Mouse (Mus musculus) spleen, adult 12 weeks (tissue): ENCODE data around the gene Vwa1.

Experiments used
- DNase-seq: peaks from one replicate; pipeline ENCODE4 v3.0.0; 2022; ENCODE audit warnings: low spot score

The Vwa1 gene

DNA sequence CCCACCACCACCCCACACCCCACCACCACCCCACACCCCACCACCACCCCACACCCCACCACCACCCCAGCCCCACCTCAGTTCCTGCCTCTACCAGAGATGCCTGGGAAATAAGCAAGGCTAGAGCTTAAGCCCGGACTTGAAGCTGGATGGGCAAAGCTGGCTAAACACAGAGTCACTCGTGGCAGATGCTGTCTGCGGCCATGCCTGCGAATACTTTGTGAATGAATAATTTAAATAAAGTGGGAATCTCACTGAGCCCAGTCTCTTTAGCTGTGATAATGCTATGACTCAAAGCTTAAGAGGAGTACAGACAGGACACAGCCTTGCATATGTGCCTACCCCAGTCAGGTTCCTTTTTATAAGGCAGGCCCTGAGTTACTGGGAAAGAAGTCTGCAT, 5.0 kb upstream of the Vwa1 start:
- no peak for DNase-seq

- DNase-seq = no peak
Observed at GRCm38 (mm10) chr4:155777816-155778215, 3.3 kb upstream of the Vwa1 start.

GRCm38 (mm10) chr4:155776704-155777335, 2.3 kb upstream of the Vwa1 start:
- no peak for DNase-seq

DNA sequence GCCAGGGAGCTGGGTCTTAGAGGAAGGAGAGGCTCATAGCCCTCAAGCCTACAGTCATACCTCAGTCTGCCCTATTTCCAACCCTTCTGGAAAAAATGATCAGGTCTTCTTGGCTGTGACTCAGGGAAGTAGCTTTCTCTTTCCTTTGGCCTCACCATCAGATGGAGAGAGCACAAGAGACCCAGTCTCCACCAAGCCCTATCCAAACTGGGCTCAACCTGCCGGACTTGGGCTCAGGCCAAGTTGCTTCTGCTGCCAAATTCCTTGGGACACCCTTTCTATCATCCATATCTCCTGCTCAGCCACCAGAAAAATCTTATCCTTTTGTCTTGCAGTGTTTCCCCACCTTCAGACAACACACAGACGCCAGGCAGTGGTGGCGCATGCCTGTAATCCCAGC, 1.4 kb upstream of the Vwa1 start:
- no peak for DNase-seq

DNA sequence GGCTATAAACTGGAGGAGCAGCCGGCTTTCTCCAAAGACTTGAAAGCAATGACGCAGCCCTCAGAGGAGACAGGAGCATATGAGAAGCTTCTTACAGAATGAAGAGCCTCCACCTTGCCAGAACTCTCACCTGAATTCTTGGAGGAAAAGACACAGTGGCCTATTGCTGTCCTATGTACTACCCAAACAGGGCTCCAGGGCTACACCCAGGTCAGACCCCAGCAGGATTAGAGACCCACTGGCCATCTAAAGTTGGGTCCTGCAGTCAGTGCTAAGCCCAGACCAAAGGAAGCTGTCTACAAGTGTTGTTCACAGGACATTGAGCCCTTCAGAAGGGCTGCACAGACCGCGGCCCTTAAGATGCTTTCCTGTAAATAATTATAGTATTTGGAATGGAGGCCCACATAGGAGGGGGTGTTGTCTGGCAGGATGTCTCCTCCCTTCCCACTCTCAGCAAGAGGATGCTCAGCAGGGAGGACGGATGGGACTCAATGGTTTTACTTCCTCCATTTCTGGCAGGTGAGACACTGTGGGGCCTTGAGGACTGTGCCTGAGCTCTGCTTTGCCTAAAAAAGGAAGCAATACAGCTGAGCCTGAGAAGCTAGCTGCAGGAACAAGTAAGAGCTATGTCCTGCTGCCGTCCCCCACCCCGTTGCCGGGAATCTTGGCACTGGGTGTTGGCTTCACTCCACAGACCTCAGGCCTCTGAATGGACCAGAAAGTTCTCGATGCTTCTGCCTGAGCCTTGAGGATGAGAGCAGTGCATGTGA, 658 bp upstream of the Vwa1 start:
- no peak for DNase-seq

DNA sequence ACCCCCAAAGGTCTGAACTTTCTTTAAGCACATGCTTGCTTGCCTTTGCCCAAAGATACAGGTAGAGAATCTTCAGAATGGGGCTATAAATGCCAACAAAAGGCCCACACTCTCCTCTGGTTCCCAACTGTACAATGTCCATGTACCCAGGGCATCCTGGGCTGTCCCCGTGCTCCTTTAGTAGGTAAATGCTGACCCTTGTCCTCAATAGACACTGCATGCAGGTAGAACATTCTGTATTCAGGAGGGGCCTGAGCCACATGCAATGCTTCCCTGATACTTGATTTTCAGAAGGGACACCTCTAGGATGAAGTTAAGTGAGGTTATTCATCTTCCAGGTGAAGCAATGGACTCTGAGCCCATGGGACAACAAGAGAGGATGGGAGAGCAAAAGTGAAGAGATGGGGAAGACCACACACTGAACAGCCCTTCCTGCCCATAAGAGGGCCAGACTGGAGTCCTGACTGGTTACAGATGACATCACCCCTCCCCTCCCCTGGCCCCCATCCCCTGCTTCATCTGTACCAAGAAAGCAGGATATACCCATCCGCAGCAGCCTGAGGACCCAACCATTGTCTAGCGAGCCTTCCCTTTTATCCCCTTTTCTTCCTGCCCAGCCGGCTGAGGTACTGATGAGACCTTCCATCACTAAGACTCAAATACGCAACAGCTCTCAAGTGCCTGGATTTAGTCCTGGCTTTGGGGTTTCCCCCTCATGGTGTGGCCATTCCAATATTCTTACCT, 991 bp downstream of the Vwa1 start:
- DNase-seq = no peak

- DNase-seq = no peak
Observed at GRCm38 (mm10) chr4:155772786-155773185, 1.7 kb downstream of the Vwa1 start.

DNA sequence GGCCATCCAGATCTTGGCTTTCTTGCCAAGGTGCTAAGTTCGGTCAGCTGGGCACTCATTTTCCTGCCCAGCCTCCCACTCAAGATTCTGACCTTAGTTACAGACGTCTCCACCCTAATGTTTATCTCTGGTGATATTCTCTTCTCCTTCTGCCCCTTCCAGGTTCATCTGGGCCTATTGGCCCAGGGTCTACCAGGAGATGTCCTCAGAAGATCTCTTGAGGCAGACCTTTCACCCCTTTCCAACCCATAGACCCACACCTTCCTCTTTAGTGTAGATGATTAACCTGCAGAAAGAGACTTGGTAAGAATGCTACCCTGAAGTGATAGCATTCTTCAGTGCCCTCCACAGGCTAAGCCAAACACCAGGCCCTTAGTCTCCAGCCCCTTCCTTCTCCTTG, 2.8 kb downstream of the Vwa1 start:
- no peak for DNase-seq

DNA sequence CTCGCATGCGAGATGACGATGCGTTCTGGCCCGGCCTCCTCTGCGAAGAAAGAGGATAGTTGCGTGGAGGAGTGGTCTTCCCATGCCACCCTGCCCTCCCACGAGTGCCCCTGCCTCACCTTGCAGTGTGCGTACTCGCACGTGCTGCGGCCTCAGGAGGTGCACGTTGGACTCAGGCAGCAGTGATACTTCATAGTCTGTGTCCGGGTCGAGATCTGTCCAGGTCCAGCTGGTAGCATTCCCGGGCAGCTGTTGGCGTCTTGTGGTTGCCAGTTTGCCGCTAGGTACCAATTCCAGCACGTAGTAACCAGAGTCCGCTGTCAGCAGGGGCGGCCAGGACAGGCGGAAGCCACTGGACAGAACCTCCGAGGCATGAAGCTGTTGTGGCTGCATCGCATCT, 3.9 kb downstream of the Vwa1 start:
- no peak for DNase-seq

GRCm38 (mm10) chr4:155769880-155770512, 4.5 kb downstream of the Vwa1 start:
- peak; percentile 83 for DNase-seq

- DNase-seq = no peak
Observed at GRCm38 (mm10) chr4:155769496-155769879, 5.0 kb downstream of the Vwa1 start.

GRCm38 (mm10) chr4:155762357-155762756, 12.1 kb downstream of the Vwa1 start:
- DNase-seq = no peak

GRCm38 (mm10) chr4:155761356-155762099, 13.0 kb downstream of the Vwa1 start:
- DNase-seq = no peak

- peak; percentile 97 for DNase-seq
Observed at GRCm38 (mm10) chr4:155760613-155761355, 13.7 kb downstream of the Vwa1 start, which contains the start of gene Atad3a. TSS of gene Atad3a (minus strand) at chr4:155761093.

GRCm38 (mm10) chr4:155759862-155760612, 14.5 kb downstream of the Vwa1 start:
- no peak for DNase-seq

DNA sequence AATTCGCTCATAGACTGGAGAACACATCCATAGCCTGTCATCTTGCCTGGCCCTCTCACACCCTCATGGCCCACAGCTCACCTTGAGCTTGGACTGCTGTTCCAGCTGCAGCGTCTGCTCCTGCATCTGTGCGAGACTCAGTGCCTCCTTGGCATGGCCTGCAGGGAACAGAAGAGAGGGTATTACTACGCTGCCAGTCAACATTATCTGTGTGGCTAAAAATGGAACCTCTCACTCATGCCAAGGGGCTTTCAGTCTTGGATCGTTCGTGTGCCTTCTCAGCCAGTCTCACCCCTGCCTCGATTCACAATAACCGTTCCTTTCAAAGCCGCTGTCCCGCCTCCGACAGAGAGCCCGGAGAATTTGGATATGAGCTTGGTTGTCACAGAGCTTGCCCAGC, 17.5 kb downstream of the Vwa1 start:
- DNase-seq = no peak

DNA sequence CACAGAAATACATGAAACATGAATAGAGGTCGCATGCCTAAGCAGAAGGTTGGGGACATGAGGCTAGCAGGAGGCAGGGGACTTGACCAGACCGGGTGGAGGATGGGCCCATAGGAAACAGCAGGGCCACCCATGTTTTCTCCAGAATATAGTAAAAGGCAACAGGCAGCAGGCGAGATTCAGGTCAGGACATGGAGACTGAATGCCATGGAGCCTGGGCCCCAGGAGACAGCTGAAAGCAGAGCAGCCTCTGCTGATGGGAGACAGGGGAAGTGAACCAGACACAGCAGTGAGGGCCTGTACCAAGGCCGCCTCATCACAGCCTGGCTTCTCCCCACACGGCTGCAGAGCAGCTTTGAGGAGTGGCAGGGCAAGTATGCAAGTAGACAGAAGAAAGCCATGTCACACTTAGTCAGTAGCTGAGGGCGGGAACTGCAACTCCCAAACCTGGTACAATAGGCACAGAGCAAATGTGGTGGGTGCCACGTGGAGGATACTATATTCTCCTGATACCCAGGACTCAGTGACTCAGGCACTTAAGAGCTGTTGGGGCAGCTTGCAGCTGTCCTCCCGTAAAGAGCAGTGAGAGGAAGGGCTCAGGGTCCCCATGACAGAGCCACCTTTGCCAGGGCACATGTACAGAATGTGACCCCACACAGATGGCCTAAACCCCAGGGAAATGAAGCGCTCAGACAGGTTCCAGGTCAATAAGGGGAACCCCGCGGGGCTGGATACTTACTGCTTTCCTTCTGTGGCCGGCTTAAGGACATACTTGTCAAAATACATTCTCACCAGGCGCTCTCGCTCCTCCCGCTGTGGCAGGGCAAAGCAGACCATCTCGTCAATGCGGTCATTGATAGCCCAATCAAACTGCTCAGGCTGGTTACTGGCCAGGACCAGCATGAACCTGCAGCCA, 27.7 kb downstream of the Vwa1 start:
- no peak for DNase-seq

GRCm38 (mm10) chr4:155746036-155746548, 28.4 kb downstream of the Vwa1 start:
- no peak for DNase-seq

DNA sequence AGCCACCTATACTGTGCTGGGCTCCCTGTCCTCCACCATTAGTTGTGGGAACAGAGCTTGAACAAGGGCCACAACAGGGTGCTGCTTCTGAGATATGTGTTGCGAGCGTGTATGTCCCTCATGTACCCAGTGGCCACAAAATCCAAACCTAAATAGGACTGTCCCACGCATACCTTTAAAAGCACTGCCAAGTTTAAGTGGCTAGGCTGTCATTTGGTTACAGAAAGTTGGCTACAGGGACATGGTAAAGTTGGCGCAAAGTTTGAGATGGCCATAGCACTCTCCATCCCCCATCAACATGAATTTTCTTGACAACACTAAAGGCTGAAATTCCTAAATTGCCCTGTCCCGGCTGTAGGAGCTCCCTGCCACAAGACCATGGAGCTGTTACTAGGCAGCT, 29.4 kb downstream of the Vwa1 start:
- DNase-seq = no peak
